Mouse (Mus musculus) urinary bladder, adult 2 months (tissue): ENCODE data around the gene Frmd5. TPM values are rescaled to one million over a fixed set of nuclear protein-coding genes. Genes with fewer than 3 reads are reported as not detected.
A peak's percentile ranks its signal among the peaks of the same experiment; 100 is the strongest.
"Not testable (repeated sequence)": the region's sequence is repeated elsewhere in the genome, so short reads cannot be mapped to it uniquely, and the experiment has no call there.

Experiments
- DNase-seq: peaks from one replicate; pipeline ENCODE4 v3.0.0; 2022; ENCODE audit warnings: low spot score
- polyA plus RNA-seq: library from polyadenylated mRNA; depleted of rRNA; stranded (reverse); fragments of >200 nt; gene quantifications from 2 replicates; pipeline ENCODE4 v1.2.3, GENCODE M21; 2012; rRNA removed

Frmd5 gene
- polyA plus RNA-seq, 1 experiment, result 4.8 TPM

- DNase-seq, result peak; percentile 65
These were observed 300.7 kb downstream of the Frmd5 start, which contains the start of the genes Mfap1a and Wdr76 for GRCm38 (mm10) chr2:121505942-121506882. Gene Mfap1a (minus strand): TSS chr2:121506665. Gene Wdr76 (plus strand): TSS chr2:121506723.

- not testable (repeated sequence) for DNase-seq
These were observed 305.3 kb downstream of the Frmd5 start for GRCm38 (mm10) chr2:121501550-121501949.

Other genes with a start within 250 kb of the Frmd5 start
- gene Casc4, start 59.9 kb upstream of the Frmd5 start, polyA plus RNA-seq, result 10.0 and 17.7 TPM in 2 replicates
- gene Ctdspl2, start 148.9 kb upstream of the Frmd5 start, polyA plus RNA-seq, result 12.7 and 14.4 TPM in 2 replicates
- not detected in 2 replicates for gene Mageb3, start 149.0 kb upstream of the Frmd5 start, polyA plus RNA-seq
- gene Eif3j1, start 221.5 kb upstream of the Frmd5 start, polyA plus RNA-seq, result 14.8 and 15.3 TPM in 2 replicates